Mouse (Mus musculus) layer of hippocampus, postnatal 25 days (tissue): ENCODE results near the gene Tns1. TPM values are rescaled to one million over a fixed set of nuclear protein-coding genes. Genes with fewer than 3 reads are reported as not detected.

Source experiments
- DNase-seq, 2 experiments: peaks; one replicate each; pipeline ENCODE4 v3.0.0; 2022; ENCODE audit warnings: mixed read lengths in 2 of 2, low spot score in 1 of 2; ENCODE audit errors: extremely low spot score in 1 of 2
- total RNA-seq, 2 experiments: library from RNA; stranded (reverse); gene quantifications; 2 replicates each; pipeline ENCODE4 v1.2.3; 2021

Gene Tns1
- total RNA-seq, 2 experiments from 2014 or later = 29.6 to 41.9 TPM

DNA sequence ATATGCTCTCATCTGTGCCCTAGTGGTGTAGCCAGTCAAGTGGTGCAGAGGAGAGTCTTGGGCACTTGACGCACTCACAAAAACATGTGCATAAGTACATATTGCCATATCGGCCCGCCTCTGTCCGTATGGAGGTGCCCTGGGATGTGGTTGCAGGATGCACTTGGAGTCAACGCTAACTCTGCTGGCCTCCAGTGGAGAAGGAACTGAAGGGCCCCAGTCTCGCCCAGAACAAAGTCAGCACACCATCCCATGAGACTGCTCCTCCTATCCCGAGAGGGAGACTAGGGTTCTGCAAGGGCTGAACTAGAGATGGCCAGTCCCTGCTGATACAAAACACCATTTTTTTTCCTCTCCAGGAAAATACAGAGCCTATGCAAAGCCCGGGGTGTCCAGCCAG, 1.0 kb downstream of the Tns1 start:
- DNase-seq = no peak

DNA sequence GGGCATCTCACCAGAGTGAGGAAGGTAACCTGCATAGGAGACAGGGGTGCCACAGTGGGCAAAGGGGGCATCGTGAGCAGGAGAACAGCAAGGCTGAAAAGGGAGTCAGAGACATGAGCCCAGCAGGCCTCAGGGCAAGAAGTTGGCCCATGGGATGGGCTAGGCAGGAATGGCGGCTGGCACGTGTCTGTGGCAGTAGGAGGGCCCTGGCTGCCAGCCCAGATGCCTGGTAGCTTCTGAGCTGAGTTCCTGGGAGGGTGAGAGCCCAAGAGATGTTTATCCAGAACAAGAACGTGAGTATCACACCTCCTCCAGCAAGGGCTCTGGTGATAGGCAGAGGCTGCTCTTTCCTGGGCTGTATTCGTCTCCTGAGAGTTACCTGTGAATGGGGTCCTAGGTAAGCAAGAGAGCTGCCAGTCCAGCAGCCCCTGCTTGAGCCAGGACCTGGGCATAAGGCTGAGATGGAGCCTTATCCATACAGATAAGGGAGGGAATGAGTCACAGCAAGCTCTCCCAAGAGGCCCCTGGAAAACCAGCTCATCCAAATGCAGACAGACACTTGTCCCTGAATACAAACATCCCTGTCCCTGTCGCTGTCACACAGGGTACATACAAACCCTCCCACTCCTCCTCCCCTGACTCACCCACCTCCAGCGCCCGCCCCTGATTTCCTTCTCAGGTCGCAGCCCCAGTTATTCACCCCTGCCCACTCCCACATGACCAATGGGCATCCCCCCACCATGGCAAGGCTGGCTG, 2.2 kb downstream of the Tns1 start:
- DNase-seq = peak; percentile 44 to 47

DNA sequence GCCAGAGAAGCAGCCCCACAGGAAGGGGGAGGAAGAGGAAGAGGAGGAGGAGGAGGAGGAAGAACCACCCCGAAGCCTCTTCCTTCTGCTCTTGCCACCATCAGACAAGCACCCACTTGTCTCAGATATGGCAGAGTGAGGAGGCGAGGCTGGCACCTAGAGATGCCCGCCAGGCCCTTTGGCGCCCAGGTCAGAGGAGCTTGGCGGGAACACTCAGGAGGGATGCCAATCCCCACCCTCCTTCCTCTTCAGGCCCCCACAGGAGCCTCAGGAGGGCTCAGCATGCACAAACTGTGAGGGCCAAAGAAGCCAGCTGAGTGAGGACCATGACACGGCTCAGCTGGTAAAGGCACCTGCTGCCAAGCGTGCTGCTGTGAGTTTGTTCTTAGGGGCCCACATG, 3.1 kb downstream of the Tns1 start:
- no peak for DNase-seq

DNA sequence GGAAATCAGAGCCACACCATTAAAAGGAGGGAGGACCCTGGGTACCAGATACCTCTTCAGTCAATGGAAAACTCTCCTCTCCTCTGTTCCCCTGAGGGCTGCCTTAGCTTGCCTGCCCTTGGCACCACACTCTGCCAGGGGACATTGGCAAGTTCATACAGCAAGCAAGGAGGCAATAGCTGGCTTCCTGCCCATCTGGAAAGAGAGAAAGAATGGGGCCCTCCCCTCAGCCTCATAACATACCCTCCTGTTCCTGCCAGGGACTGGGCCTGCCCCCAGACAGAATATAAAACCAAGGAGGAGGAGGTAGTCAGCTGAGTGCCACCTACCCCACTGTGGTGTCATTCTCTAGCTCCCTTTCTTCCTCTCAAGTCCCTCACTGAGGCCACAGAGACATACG, 5.1 kb downstream of the Tns1 start:
- DNase-seq = no peak

DNA sequence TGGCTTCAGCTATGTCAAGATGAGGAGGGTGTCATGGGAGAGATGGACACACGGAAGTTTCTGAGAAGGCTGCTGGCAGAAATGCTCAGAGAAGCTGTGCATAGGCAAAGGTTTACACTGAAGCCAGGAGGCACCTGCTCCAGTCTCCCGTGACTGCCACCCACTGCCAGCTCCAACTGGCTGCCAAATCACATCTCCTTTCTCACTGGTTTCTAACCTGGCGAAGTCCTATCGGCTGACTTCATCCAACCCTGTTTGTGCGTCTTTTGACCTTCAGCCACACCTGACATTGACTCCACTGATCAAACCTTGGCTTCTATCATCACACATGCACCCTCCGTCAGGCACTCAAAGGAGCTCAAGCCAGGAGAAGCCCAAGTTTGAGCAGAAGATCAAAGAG, 6.4 kb downstream of the Tns1 start:
- no peak for DNase-seq

- DNase-seq = no peak
Observed at GRCm38 (mm10) chr1:74113071-74113470, 11.2 kb downstream of the Tns1 start.

- no peak for DNase-seq
Observed at GRCm38 (mm10) chr1:74111696-74112030, 12.6 kb downstream of the Tns1 start.

DNA sequence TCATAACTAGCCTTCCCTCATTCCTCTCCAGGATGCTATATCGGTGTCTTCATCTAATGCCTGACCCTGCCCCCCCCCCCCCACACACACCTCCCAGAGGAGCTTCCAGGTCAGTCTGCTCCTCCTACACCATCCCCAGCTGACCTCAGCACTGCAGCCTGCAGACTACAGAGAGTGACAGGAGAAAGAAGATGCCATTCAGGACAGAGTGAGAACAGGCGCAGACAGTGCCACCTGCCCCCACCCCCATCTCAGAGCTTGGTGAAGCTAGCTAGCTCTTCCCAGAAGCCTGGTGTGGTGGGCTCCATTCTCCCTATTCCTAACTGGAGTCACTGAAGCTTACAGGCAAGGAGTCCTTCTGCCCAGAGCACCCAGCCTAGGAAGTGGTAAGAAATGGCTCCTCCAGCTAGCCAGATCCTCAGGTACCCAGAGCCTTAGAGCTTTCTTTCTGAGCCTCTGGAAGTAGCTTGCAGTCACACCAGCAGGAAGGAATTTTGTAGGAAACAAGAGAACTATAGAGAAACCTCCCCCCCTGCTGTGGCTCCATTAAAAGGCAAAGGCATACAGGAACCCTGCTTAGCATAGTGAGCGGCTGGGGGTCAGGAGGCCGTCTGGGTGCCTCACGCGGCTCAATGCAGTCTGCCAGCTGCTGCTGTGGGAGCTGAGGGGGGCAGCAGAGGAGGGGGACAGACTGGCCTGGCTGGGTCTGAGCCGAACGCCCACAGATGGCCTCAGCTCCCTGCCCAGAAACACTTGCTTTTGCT, 13.1 kb downstream of the Tns1 start:
- no peak for DNase-seq

DNA sequence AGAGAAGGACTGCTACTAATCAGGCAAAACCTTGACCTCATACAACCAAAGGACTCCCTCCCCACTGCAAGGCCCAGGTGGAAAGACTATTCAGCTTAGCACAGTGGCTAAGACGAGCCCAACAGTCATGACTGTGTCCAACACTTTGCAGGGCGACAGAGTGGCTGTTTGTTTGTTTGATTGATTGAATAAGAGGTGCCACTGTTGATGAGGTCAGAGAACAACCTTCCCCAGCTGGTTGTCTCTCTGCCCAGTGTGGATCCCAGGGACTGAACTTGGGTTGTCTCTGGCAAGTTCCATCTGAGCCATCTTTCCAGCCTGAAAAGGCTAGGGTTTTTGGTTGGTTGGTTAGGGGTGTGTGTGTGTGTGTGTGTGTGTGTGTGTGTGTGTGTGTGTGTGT, 14.6 kb downstream of the Tns1 start:
- no peak for DNase-seq

- no peak for DNase-seq
Observed at GRCm38 (mm10) chr1:74107931-74108618, 16.2 kb downstream of the Tns1 start.

GRCm38 (mm10) chr1:74106214-74106613, 18.0 kb downstream of the Tns1 start:
- DNase-seq = no peak

DNA sequence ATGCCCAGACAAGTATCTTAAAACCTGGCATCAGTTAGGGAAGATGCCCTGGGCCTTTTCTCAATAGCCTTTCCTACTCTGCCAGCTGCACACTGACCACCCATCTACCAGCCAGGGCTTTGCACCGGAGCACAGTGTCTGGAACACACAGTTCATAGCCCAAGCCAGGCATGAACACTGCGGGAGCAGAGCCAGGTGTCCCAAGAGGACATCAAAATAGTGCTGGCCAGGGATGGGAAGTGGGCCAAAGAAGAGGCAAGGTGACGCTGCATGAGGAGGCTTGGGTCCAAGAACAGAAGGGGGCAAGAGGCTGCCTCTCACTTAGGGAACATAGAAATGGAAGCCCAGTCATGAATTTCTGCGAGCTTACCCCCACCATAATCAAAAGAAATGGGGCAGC, 18.6 kb downstream of the Tns1 start:
- no peak for DNase-seq

- DNase-seq = no peak
Observed at GRCm38 (mm10) chr1:74103654-74104353, 20.4 kb downstream of the Tns1 start.

GRCm38 (mm10) chr1:74099001-74099435, 25.2 kb downstream of the Tns1 start:
- no peak for DNase-seq

- peak; percentile 20 to 42 for DNase-seq
Observed at GRCm38 (mm10) chr1:74098004-74099000, 25.9 kb downstream of the Tns1 start.

DNA sequence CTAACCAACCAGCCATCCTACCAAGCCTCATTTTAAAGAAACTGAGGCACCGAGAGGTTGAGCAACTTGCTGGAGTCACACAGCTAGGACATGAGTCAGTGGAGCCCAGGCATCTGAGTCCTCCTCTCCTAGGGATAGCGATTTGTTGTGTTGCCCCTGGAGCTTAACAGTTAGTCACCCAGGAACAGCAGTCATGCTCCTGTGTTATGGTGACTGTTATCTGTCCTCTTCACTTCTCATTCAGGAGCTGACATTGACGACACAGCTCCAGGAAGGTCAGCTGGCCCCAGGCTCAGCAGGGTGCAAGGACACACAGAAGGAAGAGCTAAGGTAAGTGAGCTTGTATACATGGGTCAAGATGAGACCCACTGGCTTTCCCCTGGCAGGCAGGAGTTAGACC, 28.5 kb downstream of the Tns1 start:
- DNase-seq = no peak

GRCm38 (mm10) chr1:74095296-74095695, 29.0 kb downstream of the Tns1 start:
- DNase-seq = no peak

DNA sequence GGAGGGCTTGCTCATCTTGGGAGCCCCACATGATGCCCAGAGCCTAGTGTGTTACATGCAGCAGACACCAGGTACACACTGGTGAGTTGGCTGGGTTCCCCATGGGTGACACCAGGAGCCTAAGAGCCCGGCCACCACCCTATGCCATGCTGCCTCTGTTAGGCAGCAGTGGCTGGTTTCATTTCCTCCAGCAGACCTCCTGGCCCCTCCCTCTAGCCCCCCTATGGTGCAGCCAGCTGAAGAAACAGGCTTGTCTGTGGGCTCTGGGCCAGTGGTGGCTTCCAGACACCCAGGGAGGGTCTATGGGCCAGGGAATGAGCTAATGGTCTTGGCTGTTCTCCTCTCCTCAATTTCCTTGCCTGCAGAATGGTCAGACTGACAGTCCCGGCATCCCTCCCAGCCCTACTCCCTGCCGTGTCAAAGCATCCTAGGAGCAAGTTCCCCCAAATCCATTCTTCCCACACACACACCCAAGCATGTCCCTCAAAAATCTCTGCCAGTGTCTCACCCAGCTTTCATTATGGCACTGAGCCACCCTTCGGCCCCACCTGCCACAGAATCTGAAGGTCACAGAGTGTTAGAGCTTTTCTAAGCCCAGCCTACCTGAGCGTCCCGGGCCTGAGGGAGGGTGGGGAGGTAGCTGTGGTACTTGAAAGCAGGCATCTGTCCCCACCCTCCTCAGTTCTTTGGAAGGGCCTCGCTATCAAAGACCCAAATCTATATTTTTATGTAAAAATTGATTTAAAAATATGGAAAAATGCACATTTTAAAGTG, 29.6 kb downstream of the Tns1 start:
- no peak for DNase-seq

- DNase-seq = no peak
Observed at GRCm38 (mm10) chr1:74093447-74093846, 30.8 kb downstream of the Tns1 start.
